In genomic region chr17:86967536-86968525, GRCm38 (mm10) we compare ENCODE assay signal across 13 mouse cellular contexts. TPM values are rescaled to one million over a fixed set of nuclear protein-coding genes. Genes with fewer than 3 reads are reported as not detected.
DNase-seq lines count a peak whose midpoint lies in the region; ATAC-seq and TF ChIP-seq lines count a peak whose summit lies in the region.
"Had no signal": no experiment of that assay in that cellular context is flagged by ENCODE, and none has a peak within 500 bp of the region (broad histone marks: within the 10 kb centered on the region; RNA-seq: fewer than 3 reads in every experiment).

No protein-coding gene starts in this region.

- ATAC-seq in limb, embryonic 12.5 days (ENCODE audit: insufficient number of reproducible peaks, insufficient read depth, low FRiP score, low TSS enrichment, low read depth): no peak
- ATAC-seq in heart, embryonic 14.5 days (ENCODE audit: insufficient number of reproducible peaks, insufficient read depth, low FRiP score, low read depth): no peak
- ATAC-seq in midbrain, embryonic 15.5 days (replicated peaks): no peak

- intact Hi-C loops in gastrocnemius, adult 2 months (cut with DNase I): loop anchor here (2.0 kb wide), 1 partner anchor 21 kb away; no protein-coding TSS in a partner anchor
- intact Hi-C loops in gastrocnemius, postnatal 36 days (cut with DNase I): loop anchor here (2.0 kb wide), 1 partner anchor 17 kb away; no protein-coding TSS in a partner anchor

- peak; percentile 65 for DNase-seq in gastrocnemius, adult 2 months
- DNase-seq in gastrocnemius, postnatal 36 days: no peak
- DNase-seq in limb, embryonic 10.5 days (ENCODE audit: low spot score): no peak
- DNase-seq in adipocyte (ENCODE audit: low spot score): peak; percentile 26
- DNase-seq in spleen, postnatal 10 days (ENCODE audit: low spot score in 2 of 2): no peak
- DNase-seq: lung, embryonic 14.5 days had no signal

- H3K36me3 ChIP-seq in limb, embryonic 12.5 days: peaks cover 40% of the 10 kb centered on the region
- H3K36me3 ChIP-seq in limb, embryonic 10.5 days: peaks cover 56% of the 10 kb centered on the region
- H3K36me3 ChIP-seq in heart, embryonic 14.5 days (ENCODE audit: control insufficient read depth, insufficient read depth, low read length): peaks cover 51% of the 10 kb centered on the region
- no peaks in the 10 kb centered on the region for H3K36me3 ChIP-seq in midbrain, embryonic 15.5 days (replicated peaks)
- H3K36me3 ChIP-seq: midbrain, embryonic 12.5 days had no signal

- peak overlapping the region; percentile 34 for H3K4me3 ChIP-seq in gastrocnemius, adult 2 months
- no peak overlapping the region for H3K4me3 ChIP-seq in limb, embryonic 12.5 days (replicated peaks)
- no peak overlapping the region for H3K4me3 ChIP-seq in limb, embryonic 10.5 days
- H3K4me3 ChIP-seq in heart, embryonic 14.5 days (ENCODE audit: control insufficient read depth in 1 of 2, insufficient read depth in 1 of 2, low read depth in 1 of 2, low read length in 2 of 2): peak overlapping the region; percentile 0 to 10; a peak in 1 of 4 replicates
- H3K4me3 ChIP-seq in midbrain, embryonic 15.5 days: no peak overlapping the region
- H3K4me3 ChIP-seq: embryonic facial prominence, embryonic 12.5 days; midbrain, embryonic 12.5 days had no signal

- no peak overlapping the region for H3K4me2 ChIP-seq in limb, embryonic 12.5 days
- peak overlapping the region; percentile 55 for H3K4me2 ChIP-seq in heart, embryonic 14.5 days (ENCODE audit: low read length)
- no peak overlapping the region for H3K4me2 ChIP-seq in midbrain, embryonic 15.5 days
- H3K4me2 ChIP-seq: embryonic facial prominence, embryonic 12.5 days; lung, embryonic 14.5 days; midbrain, embryonic 12.5 days had no signal

- H3K27ac ChIP-seq in gastrocnemius, adult 2 months: peak overlapping the region; percentile 98
- H3K27ac ChIP-seq in limb, embryonic 12.5 days: peak overlapping the region; percentile 12; the same call in 1 of the 2 replicates
- no peak overlapping the region for H3K27ac ChIP-seq in limb, embryonic 10.5 days
- H3K27ac ChIP-seq in heart, embryonic 14.5 days (replicated peaks in 1 of 2; ENCODE audit: control insufficient read depth in 1 of 2, insufficient read depth in 1 of 2, low read depth in 2 of 2, low read length in 2 of 2): peak overlapping the region; percentile 92 to 96
- H3K27ac ChIP-seq in midbrain, embryonic 15.5 days: no peak overlapping the region
- H3K27ac ChIP-seq: embryonic facial prominence, embryonic 12.5 days; midbrain, embryonic 12.5 days had no signal

- TF ChIP-seq CTCF in gastrocnemius, adult 2 months (IDR thresholded peaks at IDR 0.05): no peak

- no peak overlapping the region for H3K9ac ChIP-seq in limb, embryonic 12.5 days (replicated peaks)
- H3K9ac ChIP-seq in heart, embryonic 14.5 days (ENCODE audit: low read length): peak overlapping the region; percentile 3
- no peak overlapping the region for H3K9ac ChIP-seq in midbrain, embryonic 15.5 days
- H3K9ac ChIP-seq: embryonic facial prominence, embryonic 12.5 days; lung, embryonic 14.5 days; midbrain, embryonic 12.5 days had no signal

- no peaks in the 10 kb centered on the region for H3K27me3 ChIP-seq in limb, embryonic 12.5 days
- no peaks in the 10 kb centered on the region for H3K27me3 ChIP-seq in limb, embryonic 10.5 days (ENCODE audit: low read depth, poor library complexity, severe bottlenecking)
- H3K27me3 ChIP-seq in heart, embryonic 14.5 days (ENCODE audit: control insufficient read depth, insufficient read depth, low read length): no peaks in the 10 kb centered on the region
- H3K27me3 ChIP-seq in midbrain, embryonic 15.5 days (replicated peaks): no peaks in the 10 kb centered on the region
- H3K27me3 ChIP-seq: embryonic facial prominence, embryonic 12.5 days; midbrain, embryonic 12.5 days had no signal

- 79% methylated on average over 10 of the region's 10 CpGs for WGBS in limb, embryonic 12.5 days
- WGBS in limb, embryonic 10.5 days: 85% methylated on average over 10 of the region's 10 CpGs
- 51% methylated on average over 10 of the region's 10 CpGs for WGBS in heart, embryonic 14.5 days
- 84% methylated on average over 10 of the region's 10 CpGs for WGBS in midbrain, embryonic 15.5 days

- H3K4me1 ChIP-seq in limb, embryonic 12.5 days (replicated peaks): peaks cover 41% of the 10 kb centered on the region
- H3K4me1 ChIP-seq in limb, embryonic 10.5 days: peaks cover 31% of the 10 kb centered on the region
- peaks cover 31 to 50% of the 10 kb centered on the region in 2 experiments for H3K4me1 ChIP-seq in heart, embryonic 14.5 days (ENCODE audit: control insufficient read depth in 2 of 2, insufficient read depth in 2 of 2, low read length in 2 of 2)
- H3K4me1 ChIP-seq in midbrain, embryonic 15.5 days: peaks cover 24% of the 10 kb centered on the region

- H3K9me3 ChIP-seq in limb, embryonic 12.5 days: no peaks in the 10 kb centered on the region
- no peaks in the 10 kb centered on the region for H3K9me3 ChIP-seq in limb, embryonic 10.5 days (replicated peaks)
- H3K9me3 ChIP-seq in heart, embryonic 14.5 days (ENCODE audit: control insufficient read depth, low read length): no peaks in the 10 kb centered on the region
- no peaks in the 10 kb centered on the region for H3K9me3 ChIP-seq in midbrain, embryonic 15.5 days
- H3K9me3 ChIP-seq: embryonic facial prominence, embryonic 12.5 days; midbrain, embryonic 12.5 days had no signal

RNA-seq across cellular contexts. Expression of gene Rhoq, which starts 4.9 kb away (rescaled TPM):
- 100 to 1,000 TPM; 168 to 172 TPM for total RNA-seq in gastrocnemius, adult 2 months (2021)
- total RNA-seq in gastrocnemius, postnatal 36 days (2021): 100 to 1,000 TPM; 197 to 202 TPM
- polyA plus RNA-seq in limb, embryonic 12.5 days (2016; fragmentation: Nextera tagmentation; extraction: Ambion mirVana): 23.8 and 24.1 TPM in 2 replicates
- polyA plus RNA-seq in limb, embryonic 10.5 days (2016; fragmentation: Nextera tagmentation; extraction: Ambion mirVana): 10.5 and 13.3 TPM in 2 replicates
- 28.0 and 33.5 TPM in 2 replicates for polyA plus RNA-seq in heart, embryonic 14.5 days (2014; fragmentation: Nextera tagmentation; extraction: Ambion mirVana)
- 5.6 and 7.0 TPM in 2 replicates for polyA plus RNA-seq in midbrain, embryonic 15.5 days (2015; fragmentation: Nextera tagmentation; extraction: Ambion mirVana)

RNA-seq across cellular contexts. Expression of gene Atp6v1e2, which starts 20.1 kb away (rescaled TPM):
- total RNA-seq in gastrocnemius, adult 2 months (2021): not detected
- not detected for total RNA-seq in gastrocnemius, postnatal 36 days (2021)
- polyA plus RNA-seq in limb, embryonic 12.5 days (2016; fragmentation: Nextera tagmentation; extraction: Ambion mirVana): not detected in 2 replicates
- polyA plus RNA-seq in limb, embryonic 10.5 days (2016; fragmentation: Nextera tagmentation; extraction: Ambion mirVana): not detected in 2 replicates
- not detected in 2 replicates for polyA plus RNA-seq in heart, embryonic 14.5 days (2014; fragmentation: Nextera tagmentation; extraction: Ambion mirVana)
- polyA plus RNA-seq in midbrain, embryonic 15.5 days (2015; fragmentation: Nextera tagmentation; extraction: Ambion mirVana): not detected in 2 replicates
- total RNA-seq: left cerebral cortex, adult 8-10 months had no signal
- polyA plus RNA-seq: embryonic facial prominence, embryonic 12.5 days; kidney, embryonic 14.5 days; lung, embryonic 14.5 days had no signal

RNA-seq across cellular contexts. Expression of gene Tmem247, which starts 50.7 kb away (rescaled TPM):
- total RNA-seq in gastrocnemius, adult 2 months (2021): not detected
- total RNA-seq in gastrocnemius, postnatal 36 days (2021): not detected
- polyA plus RNA-seq in limb, embryonic 12.5 days (2016; fragmentation: Nextera tagmentation; extraction: Ambion mirVana): not detected in 2 replicates
- polyA plus RNA-seq in limb, embryonic 10.5 days (2016; fragmentation: Nextera tagmentation; extraction: Ambion mirVana): not detected in 2 replicates
- not detected in 2 replicates for polyA plus RNA-seq in heart, embryonic 14.5 days (2014; fragmentation: Nextera tagmentation; extraction: Ambion mirVana)
- polyA plus RNA-seq in midbrain, embryonic 15.5 days (2015; fragmentation: Nextera tagmentation; extraction: Ambion mirVana): not detected in 2 replicates
- total RNA-seq: left cerebral cortex, adult 8-10 months had no signal
- polyA plus RNA-seq: embryonic facial prominence, embryonic 12.5 days; kidney, embryonic 14.5 days; lung, embryonic 14.5 days; midbrain, embryonic 12.5 days had no signal

RNA-seq across cellular contexts. Expression of gene Pigf, which starts 57.4 kb away (rescaled TPM):
- 1 to 10 TPM; 2.2 to 2.7 TPM for total RNA-seq in gastrocnemius, adult 2 months (2021)
- 1 to 10 TPM; 1.7 to 1.9 TPM for total RNA-seq in gastrocnemius, postnatal 36 days (2021)
- polyA plus RNA-seq in limb, embryonic 12.5 days (2016; fragmentation: Nextera tagmentation; extraction: Ambion mirVana): 32.7 and 39.6 TPM in 2 replicates
- 32.7 and 44.3 TPM in 2 replicates for polyA plus RNA-seq in limb, embryonic 10.5 days (2016; fragmentation: Nextera tagmentation; extraction: Ambion mirVana)
- polyA plus RNA-seq in heart, embryonic 14.5 days (2014; fragmentation: Nextera tagmentation; extraction: Ambion mirVana): 12.5 and 16.4 TPM in 2 replicates
- 28.1 and 29.0 TPM in 2 replicates for polyA plus RNA-seq in midbrain, embryonic 15.5 days (2015; fragmentation: Nextera tagmentation; extraction: Ambion mirVana)

RNA-seq across cellular contexts. Expression of gene Cript, which starts 57.5 kb away (rescaled TPM):
- total RNA-seq in gastrocnemius, adult 2 months (2021): 10 to 100 TPM; 46.1 to 51.7 TPM
- 10 to 100 TPM; 40.8 to 41.3 TPM for total RNA-seq in gastrocnemius, postnatal 36 days (2021)
- 143 and 146 TPM in 2 replicates for polyA plus RNA-seq in limb, embryonic 12.5 days (2016; fragmentation: Nextera tagmentation; extraction: Ambion mirVana)
- 135 and 136 TPM in 2 replicates for polyA plus RNA-seq in limb, embryonic 10.5 days (2016; fragmentation: Nextera tagmentation; extraction: Ambion mirVana)
- 121 and 130 TPM in 2 replicates for polyA plus RNA-seq in heart, embryonic 14.5 days (2014; fragmentation: Nextera tagmentation; extraction: Ambion mirVana)
- 194 and 211 TPM in 2 replicates for polyA plus RNA-seq in midbrain, embryonic 15.5 days (2015; fragmentation: Nextera tagmentation; extraction: Ambion mirVana)

Comparison
In these comparisons a context has a peak if more than half of its experiments do, and no peak if none do; other contexts are left out.
1. DNase-seq: peak in gastrocnemius, adult 2 months (single experiment) and adipocyte (single experiment); none in gastrocnemius, postnatal 36 days (0 of 2), limb, embryonic 10.5 days (single experiment) and spleen, postnatal 10 days (0 of 2).
2. H3K27ac ChIP-seq: peak in gastrocnemius, adult 2 months (single experiment), limb, embryonic 12.5 days (single experiment) and heart, embryonic 14.5 days (2 of 2); none in limb, embryonic 10.5 days (single experiment) and midbrain, embryonic 15.5 days (single experiment).
3. H3K4me3 ChIP-seq: peak in gastrocnemius, adult 2 months (single experiment) and heart, embryonic 14.5 days (2 of 2); none in limb, embryonic 12.5 days (single experiment), limb, embryonic 10.5 days (single experiment) and midbrain, embryonic 15.5 days (single experiment).